Mouse (Mus musculus): ENCODE data around the gene Proz.

GRCm38 (mm10) chr8:13124897-13125296, 64.2 kb downstream of the Proz start:
- TF ChIP-seq ZC3H11A (IDR thresholded peaks at IDR 0.05; ENCODE audit: borderline replicate concordance, low read depth, low read length) (no peak), ZNF384 (IDR thresholded peaks at IDR 0.05; ENCODE audit: low read depth, low read length) (no peak), MAFK (IDR thresholded peaks at IDR 0.05; ENCODE audit: insufficient read depth, low read depth, low read length) (no peak), CHD2 (IDR thresholded peaks at IDR 0.05; ENCODE audit: low read depth, low read length) (no peak), HCFC1 (IDR thresholded peaks at IDR 0.05; ENCODE audit: borderline replicate concordance, insufficient read depth, low read length) (no peak)
